Mouse (Mus musculus) G1E (cell line): ENCODE data around the gene Spag17. TPM values are rescaled to one million over a fixed set of nuclear protein-coding genes. Genes with fewer than 3 reads are reported as not detected.

Source experiments
- ATAC-seq: 2 replicates; pipeline ENCODE4 v1.8.0; 2016; ENCODE audit warnings: mild to moderate bottlenecking; ENCODE audit not compliant: insufficient number of reproducible peaks, poor library complexity, low FRiP score, severe bottlenecking; ENCODE audit errors: extremely low read depth
- DNase-seq: peaks from one replicate; pipeline ENCODE4 v3.0.0; 2012; ENCODE audit warnings: low spot score
- H3K27me3 ChIP-seq: 2 replicates; pipeline ENCODE4 v1.6.1; 2012; ENCODE audit warnings: mild to moderate bottlenecking, low read length, inconsistent platforms; ENCODE audit not compliant: insufficient read depth
- H3K36me3 ChIP-seq: replicated peaks from 2 replicates; pipeline ENCODE3; 2012; ENCODE audit warnings: mild to moderate bottlenecking, inconsistent platforms
- H3K4me1 ChIP-seq: 2 replicates; pipeline ENCODE4 v1.6.1; 2012; ENCODE audit warnings: low read depth, low read length, inconsistent platforms, mixed read lengths; ENCODE audit not compliant: insufficient read depth
- H3K4me3 ChIP-seq: 2 replicates; pipeline ENCODE4 v1.5.1; 2012; ENCODE audit warnings: low read depth, mild to moderate bottlenecking, inconsistent platforms, low read length, moderate library complexity, mixed read lengths
- H3K9me3 ChIP-seq: replicated peaks from 2 replicates; pipeline ENCODE4 v1.6.1; 2012; ENCODE audit warnings: inconsistent platforms
- CTCF ChIP-seq: IDR thresholded peaks from 2 replicates; pipeline ENCODE4 v1.5.1; 2012; ENCODE audit warnings: low read depth, low read length, inconsistent platforms, mixed read lengths
- GATA1 ChIP-seq: IDR thresholded peaks from 2 replicates; pipeline ENCODE4 v1.6.1; 2012; ENCODE audit warnings: borderline replicate concordance, low read length, inconsistent platforms, mixed read lengths
- GATA2 ChIP-seq: IDR thresholded peaks from 2 replicates; pipeline ENCODE4 v1.6.1; 2012; ENCODE audit warnings: low read depth, low read length, inconsistent platforms, borderline replicate concordance
- POLR2AphosphoS5 ChIP-seq: IDR thresholded peaks from 2 replicates; pipeline ENCODE4 v1.6.1; 2012; ENCODE audit warnings: low read depth, low read length, inconsistent platforms; ENCODE audit not compliant: insufficient replicate concordance
- TAL1 ChIP-seq: conservative IDR thresholded peaks from 2 replicates; pipeline ENCODE4 v1.6.1; 2012; ENCODE audit warnings: low read depth, low read length, inconsistent platforms, mixed read lengths
- polyA plus RNA-seq: library from polyadenylated mRNA; stranded (reverse); fragments of >175 nt; gene quantifications from 2 replicates; pipeline ENCODE4 v1.2.3, GENCODE M21; 2012
- total RNA-seq, 2 experiments: library from RNA; stranded (forward) in 1 of 2; stranded (reverse) in 1 of 2; fragments of 200-1000 nt in 1 of 2; fragments of >200 nt in 1 of 2; fragmentation: Nextera tagmentation in 1 of 2; gene quantifications; 2 replicates each; pipeline ENCODE4 v1.2.3; 2014 to 2017

Gene Spag17
- total and polyA plus RNA-seq, 3 experiments = 0.27 TPM; not detected in 2

DNA sequence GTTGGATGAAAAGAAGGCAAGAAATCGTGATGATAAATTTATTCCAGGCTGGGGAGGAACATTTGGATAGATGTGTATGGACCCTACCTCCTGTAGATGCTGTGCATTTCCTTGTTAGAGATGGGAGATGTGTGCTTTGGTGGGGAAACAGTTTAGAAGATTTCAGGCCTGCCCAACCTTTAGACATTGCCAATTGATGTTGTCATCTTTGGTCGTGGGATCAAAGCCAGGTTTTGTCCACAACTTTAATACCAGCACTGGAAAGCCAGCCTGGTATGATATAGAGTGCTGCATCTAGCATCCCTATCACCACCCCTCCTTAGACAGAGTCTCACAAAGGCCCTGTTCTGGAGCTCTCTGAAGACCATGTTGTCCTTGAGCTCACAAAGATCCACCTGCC, 278.4 kb downstream of the Spag17 start:
- no peak for TF ChIP-seq TAL1
- TF ChIP-seq GATA1 = no peak
- no peak for TF ChIP-seq GATA2
- no peak for TF ChIP-seq POLR2AphosphoS5
- no peak for TF ChIP-seq CTCF
- no peak overlapping the region for H3K4me3 ChIP-seq
- DNase-seq = no peak
- H3K27me3 ChIP-seq = no peaks in the 10 kb centered on the region
- no peak for ATAC-seq
- H3K9me3 ChIP-seq = no peaks in the 10 kb centered on the region
- peaks cover 59% of the 10 kb centered on the region for H3K36me3 ChIP-seq
- peaks cover 23% of the 10 kb centered on the region for H3K4me1 ChIP-seq

DNA sequence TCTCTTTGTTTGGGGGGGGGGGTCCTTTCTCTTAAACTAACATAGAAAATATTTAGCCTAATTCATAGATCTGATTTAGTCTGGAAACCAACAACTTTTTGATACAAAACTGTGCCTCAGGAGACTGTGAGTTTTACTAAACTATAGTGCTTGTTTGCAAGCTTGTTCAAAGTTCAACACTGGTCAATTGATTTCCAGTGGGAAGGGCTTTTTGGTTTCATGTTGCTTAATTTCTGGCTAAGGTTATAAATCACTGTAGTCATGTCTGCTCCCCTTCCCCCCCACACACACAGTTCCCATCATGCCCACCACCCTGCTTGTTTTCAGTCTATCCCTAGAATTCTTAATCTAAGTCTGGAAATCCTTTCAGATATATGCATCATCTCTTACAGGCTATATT, 279.8 kb downstream of the Spag17 start:
- DNase-seq (no peak), ATAC-seq (no peak)
- H3K9me3 ChIP-seq = no peaks in the 10 kb centered on the region
- no peaks in the 10 kb centered on the region for H3K27me3 ChIP-seq
- peaks cover 20% of the 10 kb centered on the region for H3K4me1 ChIP-seq
- no peak overlapping the region for H3K4me3 ChIP-seq
- TF ChIP-seq GATA2 = no peak
- no peak for TF ChIP-seq TAL1
- no peak for TF ChIP-seq GATA1
- TF ChIP-seq CTCF = no peak
- TF ChIP-seq POLR2AphosphoS5 = no peak
- peaks cover 60% of the 10 kb centered on the region for H3K36me3 ChIP-seq

DNA sequence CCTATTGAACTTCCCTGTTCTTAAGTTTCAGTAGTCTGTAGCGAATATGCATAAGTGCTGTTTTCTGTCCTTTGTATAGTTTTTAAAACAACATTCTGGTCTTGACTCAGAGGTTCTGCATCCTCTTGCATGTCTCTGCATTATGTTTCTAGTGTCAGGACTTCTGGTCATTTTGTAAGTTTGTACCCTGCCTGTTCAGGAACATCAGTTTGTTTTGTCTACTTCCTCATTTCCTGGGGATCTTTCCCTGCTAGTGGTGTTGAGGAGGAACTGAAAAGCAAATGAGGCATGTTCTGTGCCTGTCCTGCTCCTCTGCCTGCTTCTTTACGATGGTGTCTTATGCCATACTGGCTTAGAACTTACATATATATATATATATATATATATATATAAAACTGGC, 290.8 kb downstream of the Spag17 start:
- DNase-seq (no peak), ATAC-seq (no peak)
- no peak overlapping the region for H3K4me3 ChIP-seq
- TF ChIP-seq CTCF (no peak), POLR2AphosphoS5 (no peak), GATA1 (no peak), TAL1 (no peak), GATA2 (no peak)
- H3K27me3 ChIP-seq = no peaks in the 10 kb centered on the region
- H3K9me3 ChIP-seq = no peaks in the 10 kb centered on the region
- H3K4me1 ChIP-seq = no peaks in the 10 kb centered on the region
- peaks cover 92% of the 10 kb centered on the region for H3K36me3 ChIP-seq

DNA sequence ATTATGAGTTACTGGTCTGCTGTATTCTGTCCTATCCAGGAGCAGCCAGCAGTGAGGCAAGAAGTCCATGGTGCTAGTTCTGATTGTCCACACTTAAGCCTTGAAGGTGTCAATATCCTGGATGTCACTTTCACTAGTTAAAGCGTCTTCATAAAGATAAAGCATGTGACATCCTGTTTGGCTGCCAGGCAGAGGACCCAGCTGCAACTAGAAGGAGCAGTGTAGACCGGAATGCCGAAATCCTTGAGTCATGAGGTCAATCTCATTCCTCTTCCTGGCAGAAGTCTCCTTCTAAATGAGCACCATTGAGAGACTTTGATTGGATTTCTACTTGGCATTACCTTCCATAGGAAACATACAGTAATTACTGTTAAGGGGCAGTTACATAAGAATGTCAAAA, 295.3 kb downstream of the Spag17 start:
- Histone ChIP-seq H3K27me3 (no peaks in the 10 kb centered on the region), H3K4me3 (no peak overlapping the region), H3K4me1 (no peaks in the 10 kb centered on the region), H3K36me3 (peaks cover 84% of the 10 kb centered on the region), H3K9me3 (no peaks in the 10 kb centered on the region)
- ATAC-seq (no peak), DNase-seq (no peak)
- TF ChIP-seq GATA2 (no peak), GATA1 (no peak), POLR2AphosphoS5 (no peak), CTCF (no peak), TAL1 (no peak)

GRCm38 (mm10) chr3:100189444-100189843, 304.2 kb downstream of the Spag17 start:
- Histone ChIP-seq H3K4me1 (no peaks in the 10 kb centered on the region), H3K27me3 (no peaks in the 10 kb centered on the region), H3K36me3 (peaks cover 77% of the 10 kb centered on the region), H3K4me3 (no peak overlapping the region), H3K9me3 (no peaks in the 10 kb centered on the region)
- no peak for ATAC-seq
- DNase-seq = peak; percentile 34
- TF ChIP-seq CTCF (peak; percentile 26; the same call in 1 of the 2 replicates), TAL1 (no peak)

DNA sequence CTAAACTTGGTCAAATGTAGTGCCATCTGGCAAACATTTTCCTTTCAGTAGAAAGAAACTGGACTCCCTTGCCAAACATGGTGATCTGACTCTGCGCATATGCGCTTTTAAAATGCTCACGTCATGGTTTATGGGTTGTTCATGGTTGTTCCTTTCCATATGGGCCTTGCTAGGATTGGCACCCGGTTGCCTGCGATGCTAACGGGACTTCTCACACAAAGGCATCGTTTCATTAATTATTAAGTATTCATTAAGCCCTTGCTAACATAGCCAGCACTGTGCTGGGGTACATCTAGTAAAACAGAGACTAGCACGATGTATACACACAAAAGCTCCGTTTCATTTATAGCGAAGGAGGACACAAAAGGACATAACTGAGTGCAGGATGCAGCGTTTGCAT, 304.7 kb downstream of the Spag17 start:
- H3K4me3 ChIP-seq = no peak overlapping the region
- TF ChIP-seq CTCF = no peak; the same call in 1 of the 2 replicates
- H3K27me3 ChIP-seq = no peaks in the 10 kb centered on the region
- no peaks in the 10 kb centered on the region for H3K9me3 ChIP-seq
- H3K36me3 ChIP-seq = peaks cover 75% of the 10 kb centered on the region
- no peaks in the 10 kb centered on the region for H3K4me1 ChIP-seq
- ATAC-seq (no peak), DNase-seq (no peak)
